Mouse (Mus musculus) frontal cortex, postnatal 14 days (tissue): ENCODE measurements around the gene Mdh2.
A peak's percentile ranks its signal among the peaks of the same experiment; 100 is the strongest.

Experiments used
- DNase-seq, 2 experiments: peaks; one replicate each; pipeline ENCODE4 v3.0.0; 2022; ENCODE audit warnings: low spot score in 2 of 2

Mdh2 gene

DNA sequence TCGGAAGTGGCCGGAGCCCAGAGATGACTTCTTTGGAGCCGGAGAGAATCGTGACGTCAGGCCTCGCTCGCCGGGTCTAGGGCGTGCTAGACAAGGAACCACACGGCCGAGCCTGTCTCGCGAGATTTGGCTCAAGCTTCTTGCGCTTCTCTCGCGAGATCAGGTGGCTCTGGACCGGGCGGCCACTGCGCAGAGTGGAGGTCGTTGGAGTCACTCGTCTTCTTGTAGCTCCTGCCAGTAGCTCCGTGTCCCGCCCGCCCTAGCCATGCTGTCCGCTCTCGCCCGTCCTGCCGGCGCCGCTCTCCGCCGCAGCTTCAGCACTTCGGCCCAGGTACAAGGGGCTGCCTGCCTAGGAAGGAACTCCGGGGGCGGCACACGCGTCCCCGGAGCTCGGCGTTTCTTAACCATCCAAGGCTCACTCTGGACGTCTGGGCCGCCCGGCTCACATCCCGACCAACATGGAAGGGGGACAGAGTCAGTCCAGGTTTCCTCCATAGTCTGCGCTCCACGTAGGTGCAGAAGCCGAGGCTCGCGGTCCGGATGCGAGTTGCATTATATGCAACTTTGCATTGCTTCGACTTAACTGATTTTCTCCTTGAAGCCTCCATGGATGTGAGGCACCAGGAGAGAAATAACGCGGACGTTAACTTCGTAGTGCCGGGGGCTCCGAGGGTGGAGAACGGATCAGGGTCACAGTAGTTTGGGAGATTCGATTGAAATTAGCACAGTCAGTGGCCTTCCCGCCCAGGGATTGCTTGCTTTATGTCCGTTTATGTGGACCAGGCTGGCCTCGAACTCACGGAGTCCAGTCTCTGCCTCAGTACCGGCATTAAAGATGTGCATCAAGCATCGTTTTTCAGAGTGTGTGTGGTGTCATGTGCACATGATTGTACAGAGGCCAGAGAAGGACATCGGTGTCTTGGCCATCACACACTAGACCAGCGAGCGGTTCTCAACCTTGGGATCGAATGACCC lies at the start of gene Mdh2:
Gene Mdh2 (plus strand): TSS at position 10 of the 975 bp plus-strand sequence.
- peak; percentile 99 for DNase-seq

GRCm38 (mm10) chr5:135729351-135729750 lies 48.9 kb upstream of the Mdh2 start:
- no peak for DNase-seq

GRCm38 (mm10) chr5:135730278-135730677 lies 48.0 kb upstream of the Mdh2 start:
- no peak for DNase-seq

DNA sequence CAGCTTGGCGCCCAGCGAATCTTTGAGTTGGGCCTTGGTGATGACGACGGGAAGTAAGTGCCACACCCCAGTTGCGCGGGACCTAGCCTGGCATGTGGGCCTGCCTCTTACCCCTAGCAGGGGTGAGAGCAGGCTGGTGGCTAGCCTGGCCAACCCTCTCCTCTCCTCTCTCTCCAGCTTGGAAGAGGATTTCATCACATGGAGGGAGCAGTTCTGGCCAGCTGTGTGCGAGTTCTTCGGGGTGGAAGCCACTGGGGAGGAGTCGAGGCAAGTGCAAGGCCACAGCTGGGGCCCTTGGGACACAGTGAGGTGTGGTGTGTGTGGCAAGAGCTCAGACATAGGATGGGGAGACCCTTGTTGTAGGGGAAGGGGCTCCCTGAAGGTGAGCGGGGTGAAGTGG lies 47.4 kb upstream of the Mdh2 start:
- no peak for DNase-seq

- no peak for DNase-seq
Measured at GRCm38 (mm10) chr5:135731322-135731721, 47.0 kb upstream of the Mdh2 start.

DNA sequence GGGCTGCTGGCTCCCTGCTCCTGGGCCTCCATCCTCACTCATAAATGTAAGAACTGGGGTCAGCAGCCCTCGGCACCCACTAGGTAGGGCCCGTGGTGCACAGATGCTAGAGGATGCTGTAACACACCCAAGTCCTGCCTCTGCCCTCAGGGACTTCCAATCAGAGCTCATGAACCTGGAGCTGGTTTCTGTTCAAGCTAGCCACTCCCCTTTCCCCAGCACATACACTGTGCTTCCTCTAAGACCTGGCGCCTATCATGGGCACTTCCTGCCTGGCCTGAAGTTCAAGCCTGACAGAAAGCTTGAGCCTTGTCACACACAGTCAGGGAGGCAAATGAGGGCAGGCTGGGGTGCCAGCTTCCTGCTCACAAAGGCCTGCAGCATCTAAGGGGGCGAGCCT lies 45.2 kb upstream of the Mdh2 start:
- no peak for DNase-seq

GRCm38 (mm10) chr5:135734057-135734680 lies 44.1 kb upstream of the Mdh2 start:
- no peak for DNase-seq

- DNase-seq, result no peak
Measured at GRCm38 (mm10) chr5:135735741-135736140, 42.5 kb upstream of the Mdh2 start.

GRCm38 (mm10) chr5:135736544-135736943 lies 41.7 kb upstream of the Mdh2 start:
- DNase-seq, result no peak

DNA sequence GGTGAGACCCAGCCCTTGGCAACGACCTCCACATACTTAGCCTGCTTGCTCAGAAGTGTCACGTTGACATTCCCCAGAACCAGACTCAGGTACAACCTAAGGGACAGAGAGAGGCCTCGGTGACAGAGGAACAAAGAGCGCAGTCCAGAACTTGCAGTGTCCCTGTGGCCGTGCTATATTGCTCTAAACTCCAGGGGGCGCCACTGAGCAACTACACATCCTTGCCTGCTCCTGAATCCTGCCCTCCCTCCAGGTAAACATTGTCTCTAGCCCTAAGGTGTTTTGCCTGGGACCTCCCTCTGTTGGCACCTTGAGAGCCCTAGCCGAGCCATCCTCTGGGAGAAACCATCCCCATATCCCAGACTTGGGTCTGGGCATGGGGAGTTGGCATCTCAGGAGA lies 41.1 kb upstream of the Mdh2 start:
- no peak for DNase-seq

- no peak for DNase-seq
Measured at GRCm38 (mm10) chr5:135738266-135738665, 40.0 kb upstream of the Mdh2 start.

DNA sequence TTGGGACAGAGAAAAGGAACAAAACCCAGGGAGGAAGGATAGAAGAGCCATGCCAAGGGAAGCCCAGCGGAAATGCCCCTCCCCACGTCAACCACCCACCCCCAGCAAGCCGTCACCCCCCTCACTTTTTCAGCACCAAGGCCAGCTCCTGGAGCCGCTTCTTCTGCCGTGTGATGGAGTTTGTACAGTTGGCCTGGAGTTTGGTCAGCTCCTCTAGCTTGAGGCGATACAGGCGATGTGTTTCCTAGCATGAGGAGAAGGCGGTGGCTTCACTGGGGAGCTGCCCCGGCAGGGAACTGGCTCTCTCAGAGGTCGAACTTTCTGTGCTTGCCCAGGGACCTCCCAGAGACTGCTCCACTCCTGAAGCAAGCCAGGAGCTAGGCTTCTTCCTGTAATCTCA lies 36.1 kb upstream of the Mdh2 start:
- DNase-seq, result no peak

DNA sequence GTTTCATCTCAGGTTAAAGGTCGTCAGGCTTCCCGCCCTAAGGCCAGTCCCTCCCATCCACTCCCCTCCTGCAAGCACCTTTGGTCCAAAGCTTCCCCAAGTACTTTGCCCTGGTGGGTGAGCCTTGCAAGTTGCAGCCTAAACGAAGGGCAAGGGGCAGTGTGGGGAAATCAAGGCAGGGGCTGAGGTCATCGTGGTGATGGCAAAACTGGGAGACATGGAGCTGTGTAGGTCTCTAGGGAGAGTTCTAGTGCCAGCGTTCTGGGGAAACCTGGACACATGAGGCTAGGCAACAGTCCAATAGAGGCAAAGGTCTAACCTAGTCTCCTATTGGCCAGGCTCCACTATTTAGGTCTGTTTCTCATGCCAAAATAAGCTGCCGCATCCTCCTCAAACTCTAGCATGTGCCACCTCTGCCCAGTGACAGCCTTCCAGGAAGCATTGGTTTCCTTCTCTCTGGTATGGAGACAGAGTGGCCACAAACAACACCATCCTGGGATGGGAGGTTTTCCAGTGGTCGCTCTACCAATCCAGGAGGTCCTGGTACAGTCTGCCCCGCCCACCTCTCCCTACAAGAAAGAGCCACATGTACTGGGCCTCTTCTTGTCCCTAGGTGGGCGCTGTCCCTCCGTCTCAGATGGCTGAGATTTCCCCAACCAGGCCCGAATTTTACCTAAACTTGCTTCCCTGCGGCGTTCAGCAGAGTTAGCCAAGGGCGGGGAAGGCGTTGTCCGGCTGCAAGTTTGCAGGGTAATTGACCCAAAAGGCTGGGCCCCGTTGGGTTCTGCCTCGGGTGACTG lies 35.1 kb upstream of the Mdh2 start:
- no peak for DNase-seq

DNA sequence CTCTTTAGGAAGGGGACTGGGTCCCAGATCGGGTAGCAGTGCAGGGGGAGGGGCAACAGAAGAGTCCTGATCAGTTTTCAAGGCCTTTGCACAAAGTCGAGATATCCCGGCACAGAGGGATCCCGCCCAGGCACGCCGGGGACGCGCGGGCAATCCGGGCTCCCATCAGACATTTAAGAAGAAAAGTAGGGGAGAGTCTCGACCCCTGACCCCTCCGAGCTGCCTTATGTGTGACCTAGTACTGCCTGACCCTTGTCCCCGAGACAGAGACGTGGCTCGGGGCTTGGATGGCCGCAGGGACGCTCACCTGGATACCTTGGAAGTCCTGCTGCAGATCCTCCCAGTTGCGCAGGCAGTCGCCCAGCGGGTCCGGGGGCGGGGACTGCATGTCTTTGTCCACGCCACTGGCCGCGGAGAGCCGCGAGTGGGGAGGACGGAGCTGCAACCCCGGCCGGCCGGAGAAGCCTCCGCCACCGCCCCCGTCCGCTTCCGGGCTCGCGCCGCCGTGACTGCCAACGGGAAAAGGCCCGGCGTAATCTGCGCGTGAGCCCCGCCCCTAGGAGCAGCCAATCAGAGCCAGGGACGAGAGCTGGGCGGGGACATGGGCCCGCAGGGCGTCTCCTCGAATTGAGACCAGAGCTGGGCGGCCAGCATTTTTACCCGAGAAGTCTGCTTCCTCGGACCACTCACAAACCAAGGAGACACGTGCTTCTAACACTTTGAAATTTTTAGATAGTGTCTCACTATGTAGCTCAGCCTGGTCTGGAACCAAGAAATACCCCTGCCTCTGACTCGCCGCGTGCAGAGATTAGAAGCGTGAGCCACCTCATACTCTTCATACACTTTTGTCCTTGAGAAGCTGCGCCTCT lies 34.3 kb upstream of the Mdh2 start, which contains the start of gene Tmem120a:
Gene Tmem120a (minus strand): TSS at position 708 of the 869 bp plus-strand sequence.
- peak; percentile 85 to 92 for DNase-seq

- no peak for DNase-seq
Measured at GRCm38 (mm10) chr5:135744742-135745141, 33.5 kb upstream of the Mdh2 start.

DNA sequence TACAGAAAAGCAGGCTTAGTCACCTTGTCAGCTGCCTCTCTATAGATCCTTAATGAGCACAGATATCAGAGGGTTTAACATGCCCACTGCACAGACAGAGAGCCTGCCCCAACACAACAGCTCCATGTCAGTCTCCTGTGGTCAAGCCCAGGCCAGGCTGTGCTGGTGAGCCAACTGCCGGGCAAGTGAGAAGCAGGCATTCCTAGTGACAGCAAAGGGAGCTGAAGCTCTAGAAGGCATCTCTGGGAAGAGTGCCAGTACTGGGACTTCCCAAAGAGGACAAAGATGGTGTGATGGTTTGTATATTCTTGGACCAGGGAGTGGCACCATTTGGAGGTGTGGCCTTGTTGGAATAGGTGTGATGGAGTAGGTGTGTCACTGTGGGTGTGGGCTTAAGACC lies 27.2 kb upstream of the Mdh2 start:
- DNase-seq, result no peak

DNA sequence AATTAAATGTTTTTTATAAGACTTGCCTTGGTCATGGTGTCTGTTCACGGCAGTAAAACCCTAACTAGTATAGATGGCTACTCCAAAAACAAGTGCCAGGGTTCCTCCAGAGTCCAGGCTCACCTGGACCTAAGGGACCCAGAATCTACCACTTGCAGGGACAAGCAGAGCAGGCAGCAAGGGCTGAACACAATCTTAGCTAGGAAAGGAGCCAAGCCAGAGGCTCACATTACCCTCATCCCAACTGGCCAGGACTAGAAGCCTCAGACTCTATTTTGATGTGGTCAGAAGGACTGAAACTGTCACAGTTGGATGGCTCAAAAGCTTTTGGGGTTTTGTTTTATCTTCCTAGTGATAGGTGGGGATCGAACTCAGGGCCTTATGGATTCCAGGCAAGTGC lies 26.7 kb upstream of the Mdh2 start:
- no peak for DNase-seq

GRCm38 (mm10) chr5:135761881-135762280 lies 16.4 kb upstream of the Mdh2 start:
- DNase-seq, result no peak

GRCm38 (mm10) chr5:135763526-135763925 lies 14.8 kb upstream of the Mdh2 start:
- DNase-seq, result peak in 1 of 2 experiments; percentile 66

- DNase-seq, result no peak
Measured at GRCm38 (mm10) chr5:135764971-135765370, 13.3 kb upstream of the Mdh2 start.

DNA sequence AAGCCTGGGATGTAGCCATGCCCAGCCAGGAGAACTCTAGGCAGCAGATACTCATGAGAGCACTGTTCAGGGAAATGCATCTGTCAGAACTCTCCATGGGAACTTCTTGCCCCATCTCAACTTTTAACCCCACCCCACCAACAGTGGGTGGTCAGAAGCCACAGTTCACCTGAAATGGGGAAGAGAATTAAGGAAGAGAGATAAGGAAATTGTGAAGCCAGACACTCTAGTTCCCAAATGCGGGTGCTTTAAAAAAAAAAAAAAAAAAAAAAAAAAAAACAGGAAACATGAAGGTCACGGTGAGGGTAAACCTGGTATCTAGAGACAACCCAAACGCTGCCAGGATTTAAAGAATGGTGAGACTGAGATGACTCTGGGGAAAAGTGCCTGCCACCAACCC lies 5.8 kb upstream of the Mdh2 start:
- DNase-seq, result no peak
